Mouse (Mus musculus) megakaryocyte, embryonic 14.5 days (primary cell): ENCODE data around the gene 5031439G07Rik.

ENCODE experiments used
- FLI1 ChIP-seq: IDR thresholded peaks from 2 replicates; pipeline ENCODE4 v1.6.1; 2012; ENCODE audit warnings: low read length, inconsistent platforms, mixed read lengths
- GATA1 ChIP-seq: IDR thresholded peaks from 3 replicates; pipeline ENCODE4 v1.6.1; 2012; ENCODE audit warnings: mixed read lengths, low read length, inconsistent platforms, borderline replicate concordance

GRCm38 (mm10) chr15:85011895-85012661 lies 23.7 kb upstream of the 5031439G07Rik start:
- no peak for TF ChIP-seq GATA1
- TF ChIP-seq FLI1 = no peak
